Mouse (Mus musculus) CH12.LX (cell line): ENCODE measurements around the gene Smyd3. TPM values are rescaled to one million over a fixed set of nuclear protein-coding genes. Genes with fewer than 3 reads are reported as not detected.

ENCODE experiments used
- DNase-seq: peaks from one replicate; pipeline ENCODE4 v3.0.0-alpha.2; 2013; ENCODE audit errors: extremely low read depth
- H3K27ac ChIP-seq: 2 replicates; pipeline ENCODE4 v1.5.1; 2012; ENCODE audit warnings: low read depth, mild to moderate bottlenecking, control low read depth, moderate library complexity; ENCODE audit not compliant: insufficient read depth
- H3K27me3 ChIP-seq: replicated peaks from 2 replicates; pipeline ENCODE3; 2012; ENCODE audit warnings: inconsistent platforms
- H3K36me3 ChIP-seq, 2 experiments: replicated peaks in 1 of 2; 2 replicates each; pipeline versions ENCODE3 to v1.6.1; 2012; ENCODE audit warnings: inconsistent platforms in 1 of 2, low read length in 1 of 2, mild to moderate bottlenecking in 1 of 2, mixed read lengths in 1 of 2, moderate library complexity in 1 of 2; ENCODE audit not compliant: control insufficient read depth in 1 of 2, insufficient read depth in 1 of 2
- H3K4me1 ChIP-seq, 2 experiments: 2 replicates each; pipeline ENCODE4 v1.6.1; 2012; ENCODE audit warnings: inconsistent platforms in 1 of 2, moderate library complexity in 1 of 2; ENCODE audit not compliant: insufficient read depth in 2 of 2, control insufficient read depth in 1 of 2
- H3K4me2 ChIP-seq: 2 replicates; pipeline ENCODE4 v1.6.1; 2012; ENCODE audit warnings: low read depth, mild to moderate bottlenecking, control low read depth; ENCODE audit not compliant: poor library complexity, insufficient read depth, severe bottlenecking
- H3K4me3 ChIP-seq, 3 experiments: fragments of 150-350 bp in 1 of 3; sonication (generic) in 1 of 3; replicated peaks in 1 of 3; 2 replicates each; pipeline versions ENCODE3 to v1.5.1; 2011 to 2012; ENCODE audit warnings: low read depth in 2 of 3, low read length in 2 of 3, mild to moderate bottlenecking in 2 of 3, moderate library complexity in 2 of 3, control low read depth in 1 of 3, improper control_type of control experiment in 1 of 3, inconsistent platforms in 1 of 3, mixed read lengths in 1 of 3; ENCODE audit not compliant: poor library complexity in 1 of 3
- H3K79me2 ChIP-seq: replicated peaks from 2 replicates; pipeline ENCODE4 v1.6.1; 2012; ENCODE audit warnings: mild to moderate bottlenecking, moderate library complexity; ENCODE audit not compliant: control insufficient read depth, poor library complexity, insufficient read depth, severe bottlenecking; ENCODE audit errors: extremely low read depth
- H3K9ac ChIP-seq: 2 replicates; pipeline ENCODE4 v1.6.1; 2012; ENCODE audit warnings: low read depth, mild to moderate bottlenecking, control low read depth, moderate library complexity; ENCODE audit not compliant: insufficient read depth
- H3K9me3 ChIP-seq: replicated peaks from 2 replicates; pipeline ENCODE3; 2012; ENCODE audit warnings: low read length, inconsistent platforms, mixed read lengths
- CTCF ChIP-seq, 2 experiments: IDR thresholded peaks in 1 of 2; conservative IDR thresholded peaks in 1 of 2; 2 replicates each; pipeline ENCODE4 v1.5.1; 2011 to 2012; ENCODE audit warnings: low read depth in 2 of 2, low read length in 2 of 2, improper control_type of control experiment in 1 of 2, inconsistent platforms in 1 of 2, mild to moderate bottlenecking in 1 of 2, moderate library complexity in 1 of 2
- E2F4 ChIP-seq: IDR thresholded peaks from 2 replicates; pipeline ENCODE4 v1.6.1; 2011; ENCODE audit warnings: low read depth, low read length, improper control_type of control experiment; ENCODE audit not compliant: insufficient replicate concordance
- ETS1 ChIP-seq: conservative IDR thresholded peaks from 2 replicates; pipeline ENCODE4 v1.6.1; 2012; ENCODE audit warnings: low read depth, mild to moderate bottlenecking, inconsistent platforms, low read length, improper control_type of control experiment, moderate library complexity
- GABPA ChIP-seq: IDR thresholded peaks from 2 replicates; pipeline ENCODE4 v1.6.1; 2012; ENCODE audit warnings: low read depth, low read length, improper control_type of control experiment, inconsistent platforms; ENCODE audit not compliant: insufficient replicate concordance
- HCFC1 ChIP-seq: IDR thresholded peaks from 2 replicates; pipeline ENCODE4 v1.6.1; 2012; ENCODE audit warnings: low read depth, mild to moderate bottlenecking, inconsistent platforms, low read length, improper control_type of control experiment
- IRF4 ChIP-seq: IDR thresholded peaks from 2 replicates; pipeline ENCODE4 v1.6.1; 2014; ENCODE audit warnings: low read depth, mild to moderate bottlenecking, inconsistent platforms, low read length, improper control_type of control experiment
- JUN ChIP-seq: IDR thresholded peaks from 2 replicates; pipeline ENCODE4 v1.6.1; 2011; ENCODE audit warnings: low read depth, mild to moderate bottlenecking, low read length, improper control_type of control experiment, moderate library complexity; ENCODE audit not compliant: insufficient read depth
- JUND ChIP-seq: conservative IDR thresholded peaks from 2 replicates; pipeline ENCODE4 v1.6.1; 2011; ENCODE audit warnings: low read depth, low read length, improper control_type of control experiment
- MAX ChIP-seq: IDR thresholded peaks from 2 replicates; pipeline ENCODE4 v1.6.1; 2011; ENCODE audit warnings: low read length, improper control_type of control experiment
- MAZ ChIP-seq: IDR thresholded peaks from 2 replicates; pipeline ENCODE4 v1.6.1; 2012; ENCODE audit warnings: low read depth, mild to moderate bottlenecking, inconsistent platforms, low read length, improper control_type of control experiment, moderate library complexity
- MEF2A ChIP-seq: IDR thresholded peaks from 2 replicates; pipeline ENCODE4 v1.6.1; 2014; ENCODE audit warnings: low read depth, mild to moderate bottlenecking, inconsistent platforms, low read length, improper control_type of control experiment, borderline replicate concordance
- MXI1 ChIP-seq: IDR thresholded peaks from 2 replicates; pipeline ENCODE4 v1.6.1; 2011; ENCODE audit warnings: mild to moderate bottlenecking, low read depth, low read length, improper control_type of control experiment
- MYC ChIP-seq: IDR thresholded peaks from 2 replicates; pipeline ENCODE4 v1.6.1; 2011; ENCODE audit warnings: low read depth, mild to moderate bottlenecking, improper control_type of control experiment, low read length
- NELFE ChIP-seq: IDR thresholded peaks from 2 replicates; pipeline ENCODE4 v1.6.1; 2011; ENCODE audit warnings: low read depth, low read length, improper control_type of control experiment
- PAX5 ChIP-seq: IDR thresholded peaks from 2 replicates; pipeline ENCODE4 v1.6.1; 2012; ENCODE audit warnings: low read length, inconsistent platforms, mixed read lengths
- RAD21 ChIP-seq: IDR thresholded peaks from 2 replicates; pipeline ENCODE4 v1.6.1; 2011; ENCODE audit warnings: low read depth, mild to moderate bottlenecking, low read length, improper control_type of control experiment, moderate library complexity
- RCOR1 ChIP-seq: conservative IDR thresholded peaks from 2 replicates; pipeline ENCODE4 v1.6.1; 2012; ENCODE audit warnings: low read depth, mild to moderate bottlenecking, inconsistent platforms, low read length, improper control_type of control experiment
- SIN3A ChIP-seq: IDR thresholded peaks from 2 replicates; pipeline ENCODE4 v1.6.1; 2012; ENCODE audit warnings: low read length, improper control_type of control experiment, inconsistent platforms
- UBTF ChIP-seq: IDR thresholded peaks from 2 replicates; pipeline ENCODE4 v1.6.1; 2012; ENCODE audit warnings: low read depth, mild to moderate bottlenecking, inconsistent platforms, low read length, improper control_type of control experiment, moderate library complexity
- USF1 ChIP-seq: IDR thresholded peaks from 2 replicates; pipeline ENCODE4 v1.6.1; 2014; ENCODE audit warnings: low read depth, mild to moderate bottlenecking, inconsistent platforms, low read length, improper control_type of control experiment
- USF2 ChIP-seq: conservative IDR thresholded peaks from 2 replicates; pipeline ENCODE4 v1.6.1; 2011; ENCODE audit warnings: low read depth, low read length, improper control_type of control experiment
- ZKSCAN1 ChIP-seq: IDR thresholded peaks from 2 replicates; pipeline ENCODE4 v1.6.1; 2012; ENCODE audit warnings: low read depth, inconsistent platforms, low read length, improper control_type of control experiment, borderline replicate concordance
- ZMIZ1 ChIP-seq: IDR thresholded peaks from 2 replicates; pipeline ENCODE4 v1.6.1; 2012; ENCODE audit warnings: low read depth, mild to moderate bottlenecking, inconsistent platforms, low read length, improper control_type of control experiment
- dilution Hi-C: fragments of 300-500 bp; cut with MboI; formaldehyde crosslinking; loops from 2 replicates; pipeline ENCODE4 v1.14.3; 2020; ENCODE audit warnings: low sequenced_read_pairs; ENCODE audit not compliant: extremely low pct_unique_long_range_greater_than_20kb, extremely low pct_ligation_motif_present
- in situ Hi-C: fragments of 300-500 bp; cut with MboI; formaldehyde crosslinking; loops from 3 replicates; pipeline ENCODE4 v1.14.3; 2019; ENCODE audit warnings: low sequenced_read_pairs, low pct_ligation_motif_present, low pct_unique_long_range_greater_than_20kb, mixed read lengths
- polyA plus RNA-seq: library from polyadenylated mRNA; unstranded; fragments of >175 nt; gene quantifications from 2 replicates; pipeline ENCODE4 v1.2.1, GENCODE M21; 2012; ENCODE audit warnings: low read depth; ENCODE audit not compliant: insufficient read length
- total RNA-seq, 2 experiments: library from RNA; depleted of rRNA; stranded (reverse); fragments of 300-350 nt in 1 of 2; fragments of >200 nt in 1 of 2; gene quantifications; 2 replicates each; pipeline ENCODE4 v1.2.3; 2012 to 2014

Gene Smyd3
- total and polyA plus RNA-seq, 3 experiments, result 11.4 to 12.5 (median 11.8) TPM

- H3K27ac ChIP-seq, result no peak overlapping the region
- no peaks in the 10 kb centered on the region for H3K36me3 ChIP-seq
- dilution Hi-C loops, result no loop called here
- H3K27me3 ChIP-seq, result no peaks in the 10 kb centered on the region
- no peak overlapping the region for H3K4me2 ChIP-seq
- no peaks in the 10 kb centered on the region for H3K9me3 ChIP-seq
- no peak overlapping the region for H3K4me3 ChIP-seq
- no peak overlapping the region for H3K9ac ChIP-seq
- in situ Hi-C loops, result no loop called here
- TF ChIP-seq USF2, result no peak
- no peak for TF ChIP-seq GABPA
- no peak for TF ChIP-seq USF1
- TF ChIP-seq ZMIZ1, result no peak
- TF ChIP-seq UBTF, result no peak
- no peak for TF ChIP-seq ZKSCAN1
- TF ChIP-seq SIN3A, result no peak
- no peak for TF ChIP-seq HCFC1
- TF ChIP-seq RCOR1, result no peak
- no peak for TF ChIP-seq MEF2A
- TF ChIP-seq NELFE, result no peak
- no peak for TF ChIP-seq MYC
- no peak for TF ChIP-seq MAX
- no peak for TF ChIP-seq ETS1
- no peak for TF ChIP-seq MXI1
- no peak for DNase-seq
- no peaks in the 10 kb centered on the region for H3K79me2 ChIP-seq
- H3K4me1 ChIP-seq, result peaks cover 0 to 6% of the 10 kb centered on the region in 2 experiments; a peak in 2 of 4 replicates
Measured at GRCm38 (mm10) chr1:179072406-179072805, 445.4 kb downstream of the Smyd3 start.

- no peak for TF ChIP-seq JUND
- no peak for TF ChIP-seq SIN3A
- TF ChIP-seq PAX5, result no peak
- TF ChIP-seq RAD21, result no peak
- TF ChIP-seq MYC, result no peak
- no peak for TF ChIP-seq IRF4
- TF ChIP-seq MAX, result no peak
- no peak for TF ChIP-seq CTCF (conservative IDR thresholded peaks at IDR 0.05 in 1 of 2, IDR thresholded peaks at IDR 0.05 in 1 of 2; ENCODE audit: low read depth in 2 of 2, low read length in 2 of 2)
- TF ChIP-seq USF1, result no peak
- no peak for TF ChIP-seq RCOR1
- TF ChIP-seq ZKSCAN1, result no peak
- no peak for TF ChIP-seq ETS1
- TF ChIP-seq GABPA, result no peak
- TF ChIP-seq E2F4, result no peak
- TF ChIP-seq JUN, result no peak
- no peak for TF ChIP-seq NELFE
- no peak for TF ChIP-seq MAZ
- no peak for TF ChIP-seq USF2
- Histone ChIP-seq H3K9me3 (no peaks in the 10 kb centered on the region), H3K79me2 (no peaks in the 10 kb centered on the region), H3K27ac (no peak overlapping the region), H3K4me1 (peaks cover 0 to 6% of the 10 kb centered on the region in 2 experiments; a peak in 2 of 4 replicates), H3K4me2 (no peak overlapping the region), H3K9ac (no peak overlapping the region), H3K27me3 (no peaks in the 10 kb centered on the region), H3K36me3 (no peaks in the 10 kb centered on the region), H3K4me3 (no peak overlapping the region)
- in situ Hi-C loops (no loop called here), dilution Hi-C loops (no loop called here)
- DNase-seq, result no peak
Measured at GRCm38 (mm10) chr1:179068990-179069389, 448.9 kb downstream of the Smyd3 start.
